Mouse (Mus musculus) T-helper 17 cell (primary cell): ENCODE measurements at regions not wholly inside any gene's neighbourhood (a gene's known extent, or its start where the extent isn't known, plus 50 kb on each side); places are given as distances from the start of the nearest gene placed in this dataset.

Experiments used
- in situ Hi-C, 2 experiments: fragments of 300-600 bp; cut with MboI, MseI; formaldehyde crosslinking; loops; 1 replicate in 1 of 2; 2 replicates in 1 of 2; pipeline ENCODE4 v1.15.1; 2025; ENCODE audit warnings: high pct_unique_total_duplicates in 2 of 2

GRCm38 (mm10) chrX:110199902-110200301 is 614.2 kb upstream of the Pou3f4 start:
- in situ Hi-C loops: loop anchor here in 1 of 2 experiments (10.0 kb wide), 1 partner anchor 915 kb away; the partner anchor contains the start of gene Cylc1
